Mouse (Mus musculus) intestine, postnatal 0 days (tissue): ENCODE measurements around the gene Tbc1d24. TPM values are rescaled to one million over a fixed set of nuclear protein-coding genes. Genes with fewer than 3 reads are reported as not detected.
A peak's percentile ranks its signal among the peaks of the same experiment; 100 is the strongest.

Experiments
- ATAC-seq: fragments of 200-750 bp; cut with Nextera tagmentation; 2 replicates; pipeline ENCODE4 v1.8.0; 2017; ENCODE audit warnings: mild to moderate bottlenecking, moderate TSS enrichment, moderate library complexity
- H3K27ac ChIP-seq: fragments of 300-500 bp; sonication (generic); 2 replicates; pipeline ENCODE4 v1.5.1; 2014; ENCODE audit warnings: mild to moderate bottlenecking, low read depth, low read length, moderate library complexity
- H3K27me3 ChIP-seq: fragments of 300-500 bp; sonication (generic); replicated peaks from 2 replicates; pipeline ENCODE4 v1.6.1; 2014; ENCODE audit warnings: low read length, mixed read lengths; ENCODE audit not compliant: control insufficient read depth, insufficient read depth
- H3K36me3 ChIP-seq: fragments of 300-500 bp; sonication (generic); 2 replicates; pipeline ENCODE4 v1.6.1; 2014; ENCODE audit warnings: mild to moderate bottlenecking, moderate library complexity; ENCODE audit not compliant: control insufficient read depth, insufficient read depth
- H3K4me1 ChIP-seq: fragments of 300-500 bp; sonication (generic); replicated peaks from 2 replicates; pipeline ENCODE4 v1.6.1; 2014; ENCODE audit warnings: antibody characterized with exemption, low read length, mixed read lengths; ENCODE audit not compliant: control insufficient read depth, insufficient read depth
- H3K4me2 ChIP-seq: fragments of 300-500 bp; sonication (generic); replicated peaks from 2 replicates; pipeline ENCODE4 v1.6.1; 2014; ENCODE audit warnings: low read depth, mild to moderate bottlenecking, moderate library complexity
- H3K4me3 ChIP-seq: fragments of 300-500 bp; sonication (generic); 2 replicates; pipeline ENCODE4 v1.5.1; 2014; ENCODE audit warnings: low read depth, low read length
- H3K9ac ChIP-seq: fragments of 300-500 bp; sonication (generic); 2 replicates; pipeline ENCODE4 v1.6.1; 2014; ENCODE audit warnings: mild to moderate bottlenecking, low read depth, low read length
- H3K9me3 ChIP-seq: fragments of 300-500 bp; sonication (generic); 2 replicates; pipeline ENCODE4 v1.6.1; 2016; ENCODE audit warnings: mixed run types; ENCODE audit not compliant: control insufficient read depth
- CTCF ChIP-seq: sonication (generic); IDR thresholded peaks from 2 replicates; pipeline ENCODE4 v1.5.1; 2016; ENCODE audit warnings: low read depth, mild to moderate bottlenecking, control low read depth, antibody characterized with exemption, moderate library complexity
- WGBS: fragments of 180-500 bp; shearing (Covaris S2); extraction: QIAGEN DNeasy Blood & Tissue Kit; methylation state at CpG from one replicate; pipeline ENCODE4 v1.1.7; 2014; 5-methylcytosine and 5-hydroxymethylcytosine counted together
- polyA plus RNA-seq: library from polyadenylated mRNA; unstranded; fragments of >200 nt; fragmentation: Nextera tagmentation; extraction: Ambion mirVana; gene quantifications from 2 replicates; pipeline ENCODE4 v1.2.1, GENCODE M21; 2015

The Tbc1d24 gene
- polyA plus RNA-seq, 1 experiment from 2014 or later: 3.1 TPM

GRCm38 (mm10) chr17:24243311-24243969 lies 38.1 kb upstream of the Tbc1d24 start:
- 83% methylated on average over 4 of the region's 4 CpGs for WGBS
- no peaks in the 10 kb centered on the region for H3K4me1 ChIP-seq
- H3K27me3 ChIP-seq: no peaks in the 10 kb centered on the region
- 0 out of 2 replicates have a peak, but pooled peaks cover 2% of the 10 kb centered on the region for H3K9me3 ChIP-seq
- no peak overlapping the region for H3K9ac ChIP-seq
- peaks cover 77% of the 10 kb centered on the region for H3K36me3 ChIP-seq
- no peak overlapping the region for H3K4me3 ChIP-seq
- no peak overlapping the region for H3K4me2 ChIP-seq
- no peak for ATAC-seq
- peak; percentile 78 for TF ChIP-seq CTCF
- H3K27ac ChIP-seq: peak overlapping the region; percentile 15; the same call in 1 of the 2 replicates

GRCm38 (mm10) chr17:24236921-24237320 lies 31.6 kb upstream of the Tbc1d24 start:
- Histone ChIP-seq H3K4me3 (no peak overlapping the region), H3K27ac (no peak overlapping the region), H3K4me1 (no peaks in the 10 kb centered on the region), H3K9ac (no peak overlapping the region), H3K27me3 (no peaks in the 10 kb centered on the region), H3K36me3 (peaks cover 78% of the 10 kb centered on the region), H3K9me3 (no peaks in the 10 kb centered on the region), H3K4me2 (no peak overlapping the region)
- ATAC-seq: no peak
- 98% methylated on average over 7 of the region's 7 CpGs for WGBS
- no peak for TF ChIP-seq CTCF

GRCm38 (mm10) chr17:24236479-24236878 lies 31.1 kb upstream of the Tbc1d24 start:
- no peaks in the 10 kb centered on the region for H3K27me3 ChIP-seq
- H3K27ac ChIP-seq: no peak overlapping the region
- no peak overlapping the region for H3K4me3 ChIP-seq
- no peak overlapping the region for H3K9ac ChIP-seq
- ATAC-seq: no peak
- no peaks in the 10 kb centered on the region for H3K4me1 ChIP-seq
- 97% methylated on average over 1 of the region's 1 CpGs for WGBS
- no peaks in the 10 kb centered on the region for H3K9me3 ChIP-seq
- no peak for TF ChIP-seq CTCF
- no peak overlapping the region for H3K4me2 ChIP-seq
- H3K36me3 ChIP-seq: peaks cover 74% of the 10 kb centered on the region

DNA sequence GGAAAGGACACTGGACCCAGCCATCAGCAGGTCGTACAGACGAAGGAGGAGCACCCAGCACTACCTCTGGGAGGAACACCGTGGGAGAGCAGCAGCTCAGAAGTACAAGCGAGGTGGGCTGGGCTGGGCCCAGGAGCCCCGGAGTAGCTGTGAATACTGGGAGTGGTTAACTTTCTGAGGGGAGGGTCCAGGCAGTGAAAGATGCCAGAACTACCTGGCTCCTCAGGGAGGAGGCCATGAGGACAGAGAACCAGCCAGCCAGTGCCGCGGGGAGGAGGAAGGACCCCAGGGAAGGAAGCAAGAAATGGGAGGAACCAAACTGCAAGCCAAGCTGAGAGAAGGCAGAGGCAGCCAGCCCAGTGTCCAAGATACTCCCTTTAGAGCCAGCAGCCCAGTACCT lies 22.6 kb upstream of the Tbc1d24 start:
- WGBS: 85% methylated on average over 7 of the region's 7 CpGs
- no peak for TF ChIP-seq CTCF
- ATAC-seq: peak; percentile 11; the same call in 1 of the 2 replicates

DNA sequence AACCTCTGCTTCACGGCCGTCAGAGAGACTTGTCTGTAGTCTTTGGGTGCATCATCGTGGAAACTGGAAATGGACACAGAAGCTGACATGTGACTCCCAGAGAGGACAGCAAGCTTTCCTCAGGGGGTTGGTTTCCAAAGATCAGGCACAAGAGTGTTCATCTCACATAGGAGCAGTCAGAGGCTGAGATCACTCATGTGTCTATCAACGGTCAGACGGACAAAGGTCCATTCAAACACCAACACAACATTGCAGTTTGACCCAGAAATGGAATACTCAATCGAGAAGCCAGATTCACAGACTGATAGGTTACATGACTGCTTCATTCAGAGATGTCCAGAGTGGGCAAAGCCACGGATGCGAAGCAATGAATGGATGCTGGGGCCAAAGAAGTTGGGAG lies 21.4 kb upstream of the Tbc1d24 start:
- no peaks in the 10 kb centered on the region for H3K27me3 ChIP-seq
- peaks cover 72% of the 10 kb centered on the region for H3K36me3 ChIP-seq
- no peaks in the 10 kb centered on the region for H3K4me1 ChIP-seq
- H3K27ac ChIP-seq: 0 out of 2 replicates have a peak overlapping the region, but pooled peaks have one; percentile 15
- 80% methylated on average over 8 of the region's 8 CpGs for WGBS
- H3K4me3 ChIP-seq: no peak overlapping the region
- H3K9ac ChIP-seq: no peak overlapping the region
- no peak overlapping the region for H3K4me2 ChIP-seq
- ATAC-seq: no peak; the same call in 1 of the 2 replicates
- TF ChIP-seq CTCF: no peak
- no peaks in the 10 kb centered on the region for H3K9me3 ChIP-seq

More for the DNA sequence above, 22.6 kb upstream of the Tbc1d24 start:
- Histone ChIP-seq H3K4me1 (no peaks in the 10 kb centered on the region), H3K27ac (no peak overlapping the region), H3K27me3 (no peaks in the 10 kb centered on the region), H3K36me3 (peaks cover 75% of the 10 kb centered on the region), H3K4me2 (no peak overlapping the region), H3K9ac (no peak overlapping the region), H3K4me3 (no peak overlapping the region), H3K9me3 (no peaks in the 10 kb centered on the region)

DNA sequence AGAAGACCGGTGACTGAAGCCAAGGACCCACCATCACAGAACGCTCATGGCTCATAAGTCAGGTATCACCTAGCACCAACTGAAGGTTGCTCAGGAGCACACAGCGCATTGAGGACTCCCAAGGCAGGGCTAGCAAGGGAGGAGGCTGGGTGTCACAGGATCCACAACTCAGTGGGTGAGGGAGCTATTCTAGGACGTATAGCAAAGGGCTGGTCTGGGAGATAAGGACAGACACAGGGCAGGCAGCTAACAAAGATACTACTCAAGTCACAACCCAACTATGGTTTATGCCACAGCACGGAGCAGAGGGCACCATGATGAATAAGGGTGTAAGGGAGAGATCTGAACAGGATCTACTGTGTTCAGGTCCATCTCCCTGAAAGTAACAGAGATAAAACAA lies 20.5 kb upstream of the Tbc1d24 start:
- no peaks in the 10 kb centered on the region for H3K4me1 ChIP-seq
- no peaks in the 10 kb centered on the region for H3K27me3 ChIP-seq
- no peak overlapping the region for H3K9ac ChIP-seq
- no peak overlapping the region for H3K4me3 ChIP-seq
- H3K4me2 ChIP-seq: no peak overlapping the region
- no peaks in the 10 kb centered on the region for H3K9me3 ChIP-seq
- ATAC-seq: no peak
- no peak for TF ChIP-seq CTCF
- H3K27ac ChIP-seq: no peak overlapping the region
- peaks cover 68% of the 10 kb centered on the region for H3K36me3 ChIP-seq
- WGBS: 88% methylated on average over 5 of the region's 5 CpGs

DNA sequence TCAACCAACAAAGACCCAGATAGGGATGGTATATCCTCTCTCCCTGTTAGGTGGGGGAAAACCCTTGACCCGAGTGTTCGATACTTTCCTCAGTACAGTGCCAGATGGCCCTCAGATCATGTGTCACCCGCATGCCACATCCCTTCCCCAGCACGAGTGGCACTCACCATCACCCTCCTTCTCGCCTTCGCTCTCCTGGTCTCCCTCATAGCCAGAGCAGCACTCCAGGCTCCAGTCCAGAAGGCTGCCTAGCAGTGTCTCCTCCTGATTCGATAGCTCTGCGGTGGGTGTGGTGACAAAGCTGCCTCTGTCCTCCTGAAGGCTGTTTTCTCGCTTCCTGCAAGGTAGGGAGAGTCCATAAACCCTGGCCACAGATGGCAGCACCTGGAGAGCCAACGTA lies 19.4 kb upstream of the Tbc1d24 start:
- peaks cover 4% of the 10 kb centered on the region for H3K4me1 ChIP-seq
- H3K27ac ChIP-seq: no peak overlapping the region
- no peaks in the 10 kb centered on the region for H3K27me3 ChIP-seq
- H3K4me2 ChIP-seq: no peak overlapping the region
- H3K4me3 ChIP-seq: no peak overlapping the region
- no peak for ATAC-seq
- no peak for TF ChIP-seq CTCF
- H3K36me3 ChIP-seq: peaks cover 57% of the 10 kb centered on the region
- H3K9ac ChIP-seq: no peak overlapping the region
- H3K9me3 ChIP-seq: no peaks in the 10 kb centered on the region
- WGBS: 88% methylated on average over 10 of the region's 10 CpGs
